In the genomic region with DNA sequence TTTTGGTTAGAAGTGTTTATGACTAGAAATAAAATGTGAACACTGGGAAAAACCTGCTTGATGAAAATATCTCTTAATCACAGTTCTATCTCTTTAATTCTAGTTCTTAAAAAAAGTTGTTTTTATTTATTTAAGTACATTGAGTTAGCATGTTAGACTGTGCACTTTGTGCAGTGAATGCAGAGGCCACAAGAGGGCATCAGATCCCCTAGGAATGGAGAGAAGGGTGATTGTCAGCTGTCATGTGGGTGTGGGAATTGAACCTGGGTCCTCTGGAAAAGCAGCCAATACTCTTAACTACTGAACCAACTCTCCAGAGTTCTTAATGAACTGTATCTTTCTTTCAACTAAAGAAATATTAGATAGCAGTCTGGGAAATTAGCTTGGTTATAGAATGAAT, we compare ENCODE assay signal across 9 mouse cellular contexts. TPM values are rescaled to one million over a fixed set of nuclear protein-coding genes. Genes with fewer than 3 reads are reported as not detected.
DNase-seq lines count a peak whose midpoint lies in the region; ATAC-seq lines count a peak whose summit lies in the region.
"Had no signal": no experiment of that assay in that cellular context is flagged by ENCODE, and none has a peak within 500 bp of the region (broad histone marks: within the 10 kb centered on the region; RNA-seq: fewer than 3 reads in every experiment).

No protein-coding gene starts in this region.

- no peak; the same call in 1 of the 2 replicates for ATAC-seq in granulocyte monocyte progenitor cell, adult 5-6 weeks (replicated peaks; ENCODE audit: poor library complexity, severe bottlenecking)

- H3K9me3 ChIP-seq in megakaryocyte, embryonic 14.5 days: no peaks in the 10 kb centered on the region

- H3K36me3 ChIP-seq in megakaryocyte, embryonic 14.5 days (replicated peaks; ENCODE audit: low read length): peaks cover 61% of the 10 kb centered on the region

- DNase-seq in cerebellum, postnatal 10 days: peak; percentile 21 to 25
- no peak for DNase-seq in cerebellum, postnatal 25 days
- DNase-seq in 3T3-L1 (ENCODE audit: low read depth, low spot score) (peak; percentile 46), ZHBTc4 (ENCODE audit: low read depth, low spot score) (peak; percentile 69)
- no peak for DNase-seq in urinary bladder, adult 18-20 months (ENCODE audit: low spot score in 2 of 2)
- no peak for DNase-seq in embryo, embryonic 10 days (ENCODE audit: low spot score)

- peaks cover 81% of the 10 kb centered on the region for H3K4me1 ChIP-seq in megakaryocyte, embryonic 14.5 days

- H3K4me3 ChIP-seq in megakaryocyte, embryonic 14.5 days (replicated peaks): peak overlapping the region; percentile 47
- H3K4me3 ChIP-seq: myocyte had no signal

- H3K27me3 ChIP-seq in megakaryocyte, embryonic 14.5 days (replicated peaks): no peaks in the 10 kb centered on the region

RNA-seq across cellular contexts. Expression of a gene that starts 29.6 kb away (rescaled TPM):
- polyA plus RNA-seq in megakaryocyte, embryonic 14.5 days (2012; ENCODE audit: insufficient read depth, low replicate concordance): 3.2 and 38.3 TPM in 2 replicates
- 93.1 and 98.0 TPM in 2 replicates for total RNA-seq in granulocyte monocyte progenitor cell, adult 5-6 weeks (2014; fragmentation: Nextera tagmentation)
- 138 and 144 TPM in 2 replicates for total RNA-seq in granulocyte monocyte progenitor cell, adult 5-6 weeks (2017)

Comparison
In these comparisons a context has a peak if more than half of its experiments do, and no peak if none do; other contexts are left out.
1. DNase-seq: peak in cerebellum, postnatal 10 days (2 of 2), 3T3-L1 (single experiment) and ZHBTc4 (single experiment); none in cerebellum, postnatal 25 days (0 of 2), urinary bladder, adult 18-20 months (0 of 2) and embryo, embryonic 10 days (single experiment).